Mouse (Mus musculus): ENCODE measurements at regions not wholly inside any gene's neighbourhood (a gene's known extent, or its start where the extent isn't known, plus 50 kb on each side); places are given as distances from the start of the nearest gene placed in this dataset.
A peak's percentile ranks its signal among the peaks of the same experiment; 100 is the strongest.

GRCm38 (mm10) chr11:3597002-3597401 lies 52.0 kb upstream of the Morc2a start:
- Histone ChIP-seq H3K4me1 (ENCODE audit: insufficient read depth, low read depth, low read length) (no peaks in the 10 kb centered on the region), H3K36me3 (ENCODE audit: insufficient read depth, low read length) (no peaks in the 10 kb centered on the region), H3K27ac (ENCODE audit: low read length) (no peak overlapping the region), H3K9ac (replicated peaks; ENCODE audit: low read depth) (no peak overlapping the region), H3K27me3 (replicated peaks; ENCODE audit: insufficient read depth, low read length) (no peaks in the 10 kb centered on the region), H3K4me3 (ENCODE audit: low read depth, low read length) (no peak overlapping the region), H3K4me2 (replicated peaks; ENCODE audit: low read depth, low read length) (no peak overlapping the region), H3K9me3 (ENCODE audit: low read length) (no peaks in the 10 kb centered on the region)
- DNase-seq (ENCODE audit: low spot score) = no peak
- TF ChIP-seq CTCF (IDR thresholded peaks at IDR 0.05) (peak; percentile 27), EP300 (IDR thresholded peaks at IDR 0.05) (no peak)
- no peak for ATAC-seq
- 89% methylated on average over 2 of the region's 2 CpGs for WGBS

DNA sequence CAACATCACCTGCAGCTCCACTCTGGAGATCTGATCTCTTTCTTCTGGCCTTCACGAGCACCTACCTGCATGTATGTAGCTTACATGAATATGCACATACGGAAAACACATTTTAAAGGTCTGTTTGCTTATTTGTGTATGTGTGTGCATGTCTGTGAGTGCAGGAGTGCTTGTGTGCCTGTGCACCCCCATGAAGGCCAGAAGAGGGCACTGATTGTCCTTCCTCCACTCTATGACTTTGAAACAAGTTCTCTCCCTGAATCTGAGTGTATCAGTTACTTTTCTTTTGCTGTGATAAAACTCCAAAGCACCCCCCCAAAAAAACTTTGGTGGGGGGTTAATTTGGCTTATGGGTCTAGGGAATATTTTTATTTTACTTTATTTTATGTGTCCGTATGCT lies 54.2 kb upstream of the Smtn start:
- Histone ChIP-seq H3K9me3 (ENCODE audit: low read length) (no peaks in the 10 kb centered on the region), H3K36me3 (ENCODE audit: insufficient read depth, low read length) (no peaks in the 10 kb centered on the region), H3K4me2 (replicated peaks; ENCODE audit: low read depth, low read length) (no peak overlapping the region), H3K9ac (replicated peaks; ENCODE audit: low read depth) (no peak overlapping the region), H3K4me1 (ENCODE audit: insufficient read depth, low read depth, low read length) (no peaks in the 10 kb centered on the region), H3K27me3 (replicated peaks; ENCODE audit: insufficient read depth, low read length) (no peaks in the 10 kb centered on the region), H3K4me3 (ENCODE audit: low read depth, low read length) (no peak overlapping the region), H3K27ac (ENCODE audit: low read length) (no peak overlapping the region)
- WGBS = 90% methylated on average over 3 of the region's 3 CpGs
- ATAC-seq (no peak), DNase-seq (ENCODE audit: low spot score) (no peak)
- peak; percentile 9; the same call in 1 of the 2 replicates for TF ChIP-seq CTCF (IDR thresholded peaks at IDR 0.05)
- TF ChIP-seq EP300 (IDR thresholded peaks at IDR 0.05) = no peak

DNA sequence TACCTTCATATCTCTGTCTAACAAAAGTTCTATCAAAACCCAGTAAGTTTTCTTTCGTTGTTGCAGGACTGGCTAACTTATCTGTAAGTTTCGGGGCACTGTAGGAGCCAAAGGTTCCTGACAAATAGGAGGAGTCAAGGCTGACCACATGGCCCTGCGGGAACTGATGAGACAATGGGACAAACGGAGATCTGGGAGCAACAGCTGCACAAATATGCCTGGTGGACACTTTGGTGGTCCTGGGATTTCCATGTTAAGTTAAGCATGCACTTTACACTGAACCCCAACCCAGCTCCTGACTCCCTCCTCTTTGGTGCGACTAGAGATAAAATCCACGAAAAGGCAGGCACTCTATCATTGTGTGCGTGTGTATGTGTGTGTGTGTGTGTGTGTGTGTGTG lies 50.7 kb upstream of the Smtn start:
- WGBS = 78% methylated on average over 7 of the region's 7 CpGs
- no peaks in the 10 kb centered on the region for H3K27me3 ChIP-seq (replicated peaks; ENCODE audit: insufficient read depth, low read length)
- no peak overlapping the region for H3K9ac ChIP-seq (replicated peaks; ENCODE audit: low read depth)
- no peak for TF ChIP-seq EP300 (IDR thresholded peaks at IDR 0.05)
- no peak for TF ChIP-seq CTCF (IDR thresholded peaks at IDR 0.05)
- no peaks in the 10 kb centered on the region for H3K9me3 ChIP-seq (ENCODE audit: low read length)
- no peak overlapping the region for H3K4me2 ChIP-seq (replicated peaks; ENCODE audit: low read depth, low read length)
- no peak overlapping the region for H3K27ac ChIP-seq (ENCODE audit: low read length)
- no peaks in the 10 kb centered on the region for H3K36me3 ChIP-seq (ENCODE audit: insufficient read depth, low read length)
- H3K4me3 ChIP-seq (ENCODE audit: low read depth, low read length) = no peak overlapping the region
- no peaks in the 10 kb centered on the region for H3K4me1 ChIP-seq (ENCODE audit: insufficient read depth, low read depth, low read length)
- no peak for DNase-seq (ENCODE audit: low spot score)
- ATAC-seq = no peak
